Mouse (Mus musculus): Measurements from ENCODE around the gene Efhb.

DNA sequence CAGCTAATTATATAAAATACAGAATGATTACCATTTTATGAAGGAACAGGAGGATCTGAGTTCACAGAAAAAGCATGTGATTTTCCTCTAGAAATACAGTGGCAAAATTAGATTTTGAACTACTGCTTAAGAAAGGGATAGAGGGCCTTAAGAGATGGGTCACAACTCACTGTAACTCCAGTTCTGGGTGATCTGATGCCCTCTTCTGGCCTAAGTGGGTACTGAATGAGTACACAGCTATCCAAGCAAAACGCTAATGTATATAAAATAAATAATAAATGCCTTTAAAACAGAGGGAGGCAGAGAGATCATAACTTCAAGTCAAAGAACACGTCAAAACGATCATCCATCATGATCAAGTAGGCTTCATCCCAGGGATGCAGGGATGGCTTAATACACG is 73.6 kb downstream of the Efhb start:
- no peak for TF ChIP-seq GATA1 (IDR thresholded peaks at IDR 0.05; ENCODE audit: low read length)
- no peak for TF ChIP-seq TAL1 (IDR thresholded peaks at IDR 0.05; ENCODE audit: low read length)
